Mouse (Mus musculus) left cerebral cortex, adult 11 months (tissue): ENCODE measurements at regions not wholly inside any gene's neighbourhood (a gene's known extent, or its start where the extent isn't known, plus 50 kb on each side); places are given as distances from the start of the nearest gene placed in this dataset.

Source experiments
- DNase-seq: peaks from one replicate; pipeline ENCODE4 v3.0.0; 2022; ENCODE audit warnings: low spot score

GRCm38 (mm10) chr13:44077022-44077421, 292.4 kb downstream of the Cd83 start:
- no peak for DNase-seq

GRCm38 (mm10) chr13:44085621-44086510, 301.3 kb downstream of the Cd83 start:
- no peak for DNase-seq

- DNase-seq = no peak
Observed at GRCm38 (mm10) chr13:44086801-44087200, 302.2 kb downstream of the Cd83 start.

GRCm38 (mm10) chr13:44097141-44097540, 312.6 kb downstream of the Cd83 start:
- no peak for DNase-seq

GRCm38 (mm10) chr13:44099511-44099910, 314.9 kb downstream of the Cd83 start:
- no peak for DNase-seq

DNA sequence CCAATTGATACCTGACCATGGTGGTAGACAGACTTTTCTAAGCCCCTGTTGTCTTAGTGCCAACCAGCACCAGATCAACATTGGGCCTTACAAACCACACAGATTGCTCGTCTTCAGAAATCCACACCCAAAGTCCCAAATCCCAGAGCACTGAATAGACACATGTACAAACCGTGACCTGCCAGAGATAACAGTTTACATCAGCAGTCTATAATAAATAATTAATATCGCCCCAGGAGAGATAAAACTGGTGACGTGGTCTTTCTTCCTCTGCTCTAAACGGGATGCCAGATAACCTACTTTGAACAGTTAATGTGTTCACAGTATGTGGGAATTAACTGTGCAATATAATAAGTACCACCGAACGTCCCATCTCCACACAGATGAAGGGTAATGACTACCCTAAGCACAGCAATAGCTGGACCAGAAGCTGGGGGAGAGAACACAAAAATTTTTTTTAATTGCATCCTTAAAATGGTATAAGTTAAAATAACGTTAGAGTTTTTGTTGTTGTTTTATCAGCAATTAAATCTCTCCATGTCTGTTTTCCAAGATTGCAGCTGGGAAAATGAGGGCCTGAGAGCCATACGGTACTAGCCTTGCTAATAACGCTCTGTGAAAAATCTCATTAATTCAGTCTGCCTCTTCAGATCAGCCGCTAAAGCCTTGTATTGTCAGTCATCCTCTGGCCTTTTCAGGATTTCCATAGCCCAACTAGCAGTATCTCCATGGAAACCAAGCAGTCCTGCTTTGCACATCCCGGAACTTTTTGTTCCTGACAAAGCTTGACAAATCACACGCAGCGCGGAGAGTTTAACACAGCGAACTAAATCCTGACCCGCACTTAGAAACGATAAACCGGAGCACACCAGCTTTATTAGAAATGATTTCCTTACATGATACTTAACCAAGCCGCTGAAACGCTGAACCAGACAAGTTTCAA, 315.8 kb downstream of the Cd83 start:
- DNase-seq = peak; percentile 38

- DNase-seq = no peak
Observed at GRCm38 (mm10) chr13:44101161-44101560, 316.6 kb downstream of the Cd83 start.

DNA sequence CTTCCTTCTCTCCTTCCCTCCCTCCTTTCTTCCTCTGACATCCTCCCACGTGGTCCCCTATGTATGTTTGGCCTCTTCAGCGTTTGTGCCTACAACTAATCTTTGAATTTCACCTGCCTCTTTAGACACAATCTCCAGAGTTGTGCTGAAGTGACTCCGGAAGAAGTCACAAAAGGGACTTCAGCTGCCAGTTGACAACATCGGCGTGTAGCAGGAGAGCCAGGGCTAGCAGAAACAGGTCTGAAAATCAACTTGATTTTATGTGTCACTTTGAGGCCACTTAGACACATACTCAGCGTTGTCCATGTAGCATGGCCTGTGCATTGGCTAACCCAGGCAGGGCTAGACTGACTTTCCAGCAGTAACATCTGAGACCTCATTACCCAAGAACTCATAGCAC, 317.2 kb downstream of the Cd83 start:
- no peak for DNase-seq

- DNase-seq = no peak
Observed at GRCm38 (mm10) chr13:44102257-44102656, 317.7 kb downstream of the Cd83 start.

- DNase-seq = no peak
Observed at GRCm38 (mm10) chr13:44103340-44103739, 318.8 kb downstream of the Cd83 start.

- DNase-seq = no peak
Observed at GRCm38 (mm10) chr13:44105161-44105560, 320.6 kb downstream of the Cd83 start.

GRCm38 (mm10) chr13:44108695-44109094, 324.1 kb downstream of the Cd83 start:
- no peak for DNase-seq

DNA sequence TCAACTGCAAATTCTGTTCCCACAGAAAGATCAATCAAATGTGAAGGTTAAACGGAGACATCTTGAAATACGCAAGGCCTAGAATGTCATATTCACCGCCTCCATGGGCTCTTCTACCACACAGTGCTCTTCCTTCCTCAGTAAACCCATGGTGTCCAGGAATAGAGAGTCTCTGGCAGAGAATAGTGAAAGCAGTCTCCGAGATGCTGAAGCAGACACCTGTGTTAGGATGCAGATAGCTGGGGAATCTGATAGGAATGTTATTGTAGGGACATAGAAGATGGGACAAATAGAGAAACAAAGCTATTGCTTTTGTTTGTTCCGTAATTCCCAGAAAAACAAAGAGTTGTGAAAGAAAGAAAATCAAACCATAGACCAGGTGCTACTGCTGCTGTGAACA, 328.5 kb downstream of the Cd83 start:
- no peak for DNase-seq

DNA sequence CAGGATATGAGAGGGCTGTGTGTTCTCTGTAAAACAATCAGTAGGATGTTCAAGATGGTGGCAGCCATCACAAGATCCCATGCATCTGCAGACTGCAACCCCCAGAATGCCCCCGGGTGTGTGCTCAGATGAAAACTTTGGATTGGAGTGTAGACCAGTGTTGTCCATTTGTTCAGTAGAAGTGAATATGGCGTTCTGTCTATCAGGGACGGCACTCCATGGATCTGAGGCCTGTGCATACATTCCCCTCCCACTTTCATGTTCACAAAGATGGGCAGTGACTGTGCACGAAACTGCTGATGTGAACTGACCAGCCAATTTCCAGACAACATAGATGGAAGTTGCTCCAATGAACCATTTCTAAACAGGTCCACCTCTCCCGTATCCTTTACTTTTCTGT, 330.3 kb downstream of the Cd83 start:
- no peak for DNase-seq

- DNase-seq = no peak
Observed at GRCm38 (mm10) chr13:44117841-44118240, 333.3 kb downstream of the Cd83 start.

GRCm38 (mm10) chr13:44118846-44119245, 334.3 kb downstream of the Cd83 start:
- DNase-seq = no peak

DNA sequence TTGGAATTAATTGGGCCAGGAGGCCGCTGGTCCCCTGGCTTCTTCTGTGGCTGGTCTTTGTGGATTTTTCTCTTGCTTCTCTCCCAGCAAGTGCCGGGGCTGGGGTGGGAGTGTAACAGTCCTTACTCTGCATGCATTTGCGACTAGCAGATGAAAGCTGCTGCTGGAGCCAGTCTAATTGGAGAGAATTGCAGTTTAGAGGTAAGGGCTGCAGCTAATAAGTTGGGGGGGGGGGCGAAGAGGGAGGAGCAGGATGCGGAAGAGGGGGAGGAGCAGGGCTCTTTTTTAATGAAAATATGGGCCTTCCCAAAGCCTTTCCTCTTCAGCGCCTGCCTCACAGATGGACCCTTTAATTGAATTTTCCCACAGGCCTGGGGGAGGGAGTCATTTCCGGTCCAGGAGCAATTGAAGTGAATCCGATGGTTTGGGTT, 336.7 kb downstream of the Cd83 start:
- DNase-seq = no peak

DNA sequence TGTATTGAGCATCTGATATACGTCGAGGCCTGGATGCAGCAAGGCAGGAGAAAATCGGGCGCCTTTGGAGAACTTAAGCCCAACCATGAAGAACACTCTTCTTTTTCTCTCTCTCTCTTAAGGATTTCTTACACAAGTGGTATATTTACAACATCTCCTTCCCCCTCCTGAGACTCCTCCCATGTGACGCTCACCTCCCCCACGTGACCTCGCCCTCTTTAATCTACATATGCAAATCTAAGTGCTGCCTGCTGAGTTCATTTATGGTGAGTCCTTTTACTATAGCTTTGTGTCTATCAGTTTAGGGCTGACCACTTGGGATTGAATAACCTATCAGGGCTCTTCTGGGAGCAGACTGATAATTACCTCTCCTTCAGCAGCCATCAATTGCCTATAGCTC, 337.4 kb downstream of the Cd83 start:
- no peak for DNase-seq

GRCm38 (mm10) chr13:44126198-44126597, 341.6 kb downstream of the Cd83 start:
- DNase-seq = no peak

- no peak for DNase-seq
Observed at GRCm38 (mm10) chr13:44128506-44129274, 344.1 kb downstream of the Cd83 start.

GRCm38 (mm10) chr13:44131916-44132315, 347.3 kb downstream of the Cd83 start:
- no peak for DNase-seq

DNA sequence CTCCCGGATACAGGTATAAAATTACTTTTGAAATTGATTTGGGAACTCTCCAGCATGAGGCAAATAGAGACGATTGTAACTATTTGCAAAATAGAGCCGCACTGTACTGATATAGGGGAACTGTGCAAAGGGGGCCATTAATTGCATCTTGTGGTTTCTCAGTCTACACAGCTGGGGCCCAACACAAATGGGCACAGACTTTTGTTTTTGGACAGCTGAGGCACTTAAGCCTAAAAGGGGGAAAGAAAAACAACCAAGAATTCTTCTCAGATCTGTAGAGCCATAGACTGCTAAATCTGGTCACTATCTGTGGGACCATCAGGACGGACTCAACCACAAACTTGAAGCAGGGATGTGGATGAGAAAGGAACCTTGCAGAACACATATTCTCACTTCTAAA, 347.9 kb downstream of the Cd83 start:
- no peak for DNase-seq
